Mouse (Mus musculus) midbrain, postnatal 0 days (tissue): ENCODE results near the gene Pdlim5. TPM values are rescaled to one million over a fixed set of nuclear protein-coding genes. Genes with fewer than 3 reads are reported as not detected.
"Not testable (repeated sequence)": the region's sequence is repeated elsewhere in the genome, so short reads cannot be mapped to it uniquely, and the experiment has no call there.

ENCODE experiments used
- ATAC-seq: fragments of 200-750 bp; cut with Nextera tagmentation; 2 replicates; pipeline ENCODE4 v1.8.0; 2017; ENCODE audit warnings: moderate number of reproducible peaks, mild to moderate bottlenecking, moderate TSS enrichment, moderate library complexity; ENCODE audit not compliant: low FRiP score
- DNase-seq: peaks from one replicate; pipeline ENCODE4 v3.0.0-alpha.2; 2015; ENCODE audit warnings: low spot score
- H3K27ac ChIP-seq: fragments of 300-500 bp; sonication (generic); 2 replicates; pipeline ENCODE4 v1.5.1; 2014; ENCODE audit warnings: low read depth, mild to moderate bottlenecking, low read length, mixed read lengths
- H3K27me3 ChIP-seq: fragments of 300-500 bp; sonication (generic); 2 replicates; pipeline ENCODE4 v1.6.1; 2014; ENCODE audit warnings: low read length, control low read depth, mixed read lengths; ENCODE audit not compliant: insufficient read depth
- H3K36me3 ChIP-seq: fragments of 300-500 bp; sonication (generic); 2 replicates; pipeline ENCODE4 v1.6.1; 2014; ENCODE audit warnings: low read length, control low read depth, mixed read lengths; ENCODE audit not compliant: insufficient read depth
- H3K4me1 ChIP-seq: fragments of 300-500 bp; sonication (generic); 2 replicates; pipeline ENCODE4 v1.6.1; 2014; ENCODE audit warnings: mild to moderate bottlenecking, control low read depth, antibody characterized with exemption, low read length, mixed read lengths; ENCODE audit not compliant: insufficient read depth
- H3K4me2 ChIP-seq: fragments of 300-500 bp; sonication (generic); 2 replicates; pipeline ENCODE4 v1.6.1; 2014; ENCODE audit warnings: low read depth, mild to moderate bottlenecking, low read length, mixed read lengths; ENCODE audit not compliant: poor library complexity, severe bottlenecking
- H3K4me3 ChIP-seq: fragments of 300-500 bp; sonication (generic); 2 replicates; pipeline ENCODE4 v1.5.1; 2014; ENCODE audit warnings: low read depth, mild to moderate bottlenecking, low read length, moderate library complexity
- H3K9ac ChIP-seq: fragments of 300-500 bp; sonication (generic); replicated peaks from 2 replicates; pipeline ENCODE4 v1.6.1; 2014; ENCODE audit warnings: mild to moderate bottlenecking, low read length, moderate library complexity, mixed read lengths; ENCODE audit not compliant: poor library complexity, severe bottlenecking
- H3K9me3 ChIP-seq: fragments of 300-500 bp; sonication (generic); 2 replicates; pipeline ENCODE4 v1.6.1; 2016; ENCODE audit warnings: low read length, control low read depth
- CTCF ChIP-seq: IDR thresholded peaks from 2 replicates; pipeline ENCODE4 v1.5.1; 2016; ENCODE audit warnings: antibody characterized with exemption, mild to moderate bottlenecking
- WGBS: fragments of 180-500 bp; shearing (Covaris S2); extraction: QIAGEN DNeasy Blood & Tissue Kit; methylation state at CpG from one replicate; pipeline ENCODE4 v1.1.7; 2014; 5-methylcytosine and 5-hydroxymethylcytosine counted together
- polyA plus RNA-seq: library from polyadenylated mRNA; unstranded; fragments of >200 nt; fragmentation: Nextera tagmentation; extraction: Ambion mirVana; gene quantifications from 2 replicates; pipeline ENCODE4 v1.2.1, GENCODE M21; 2015
- total RNA-seq: library from RNA; depleted of rRNA; stranded (reverse); fragments of >200 nt; gene quantifications from 2 replicates; pipeline ENCODE4 v1.2.3, GENCODE M21; 2014; rRNA removed

The Pdlim5 gene
- total and polyA plus RNA-seq, 2 experiments from 2014 or later: 13.7 to 28.1 TPM

DNA sequence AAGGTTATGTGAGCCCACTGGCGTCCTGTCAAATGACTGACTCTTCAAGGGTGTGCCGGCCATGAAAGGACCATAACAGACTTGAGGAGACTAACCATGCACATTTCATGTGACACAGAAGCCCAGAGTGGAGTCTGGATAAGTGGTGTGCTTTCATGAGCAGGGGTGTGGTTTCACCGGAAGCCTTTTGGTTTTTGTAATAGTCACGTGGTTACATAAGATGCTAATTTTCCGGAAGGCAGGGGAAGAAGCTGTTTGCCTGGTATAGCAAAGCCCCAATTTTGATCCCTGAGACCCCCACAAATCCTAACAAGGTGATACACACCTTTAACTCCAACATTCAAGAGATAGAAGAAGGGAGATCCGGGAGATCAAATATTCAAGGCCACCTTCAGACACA is 188.0 kb downstream of the Pdlim5 start:
- Histone ChIP-seq H3K9ac (no peak overlapping the region), H3K27me3 (no peaks in the 10 kb centered on the region), H3K9me3 (no peaks in the 10 kb centered on the region), H3K27ac (no peak overlapping the region), H3K4me2 (no peak overlapping the region), H3K36me3 (no peaks in the 10 kb centered on the region), H3K4me3 (no peak overlapping the region), H3K4me1 (no peaks in the 10 kb centered on the region)
- no peak for DNase-seq
- 93% methylated on average over 6 of the region's 6 CpGs for WGBS
- TF ChIP-seq CTCF: no peak
- ATAC-seq: no peak

DNA sequence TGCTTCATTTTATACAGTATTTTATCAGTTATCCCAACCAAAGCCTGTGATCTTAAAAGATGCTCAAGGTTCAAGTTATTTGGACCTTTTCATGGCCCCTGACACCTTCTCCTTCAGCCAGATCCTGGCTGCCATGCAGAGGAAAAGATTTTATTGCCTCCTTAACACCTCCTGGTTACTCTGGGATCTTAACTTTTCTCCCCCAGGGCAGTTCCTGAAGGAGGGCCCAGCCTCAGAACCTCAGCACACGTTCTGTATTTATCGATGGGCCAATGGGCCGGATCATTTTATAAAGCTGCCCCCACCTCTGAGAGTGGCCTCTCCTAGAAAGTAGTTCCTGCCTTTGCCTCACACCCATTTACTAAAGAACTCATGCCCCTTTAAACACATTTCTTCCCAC is 189.2 kb downstream of the Pdlim5 start:
- H3K9ac ChIP-seq: no peak overlapping the region
- DNase-seq (no peak), ATAC-seq (no peak)
- H3K4me3 ChIP-seq: no peak overlapping the region
- H3K27me3 ChIP-seq: no peaks in the 10 kb centered on the region
- no peaks in the 10 kb centered on the region for H3K4me1 ChIP-seq
- no peak for TF ChIP-seq CTCF
- no peaks in the 10 kb centered on the region for H3K36me3 ChIP-seq
- H3K9me3 ChIP-seq: no peaks in the 10 kb centered on the region
- WGBS: 91% methylated on average over 3 of the region's 3 CpGs
- no peak overlapping the region for H3K4me2 ChIP-seq
- no peak overlapping the region for H3K27ac ChIP-seq

DNA sequence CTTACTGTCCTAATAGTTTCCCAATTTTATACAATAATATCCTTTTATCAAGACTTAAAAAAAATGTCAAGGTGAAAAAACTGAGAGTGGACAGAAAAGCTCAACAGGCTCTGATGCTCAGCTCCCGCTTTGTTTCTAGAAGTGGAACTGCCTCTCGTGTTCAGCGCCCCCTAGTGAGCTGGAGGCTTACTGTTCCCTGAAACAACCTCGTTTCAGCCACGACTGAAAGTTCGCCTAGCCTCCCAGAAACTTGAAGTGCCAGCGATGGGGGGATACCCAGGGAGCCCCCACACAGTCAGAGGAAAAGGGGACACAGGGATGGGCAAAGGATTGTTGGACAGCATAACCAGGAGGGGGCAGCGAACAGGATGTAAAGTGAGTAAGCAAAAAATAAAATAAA is 199.4 kb downstream of the Pdlim5 start:
- DNase-seq (no peak), ATAC-seq (no peak)
- Histone ChIP-seq H3K9me3 (no peaks in the 10 kb centered on the region), H3K27ac (no peak overlapping the region), H3K4me2 (no peak overlapping the region), H3K4me3 (no peak overlapping the region), H3K4me1 (no peaks in the 10 kb centered on the region), H3K9ac (no peak overlapping the region), H3K27me3 (no peaks in the 10 kb centered on the region), H3K36me3 (no peaks in the 10 kb centered on the region)
- TF ChIP-seq CTCF: no peak; the same call in 1 of the 2 replicates
- 87% methylated on average over 8 of the region's 8 CpGs for WGBS

GRCm38 (mm10) chr3:142191627-142192026 is 203.9 kb downstream of the Pdlim5 start:
- H3K4me3 ChIP-seq, H3K27ac ChIP-seq, H3K9ac ChIP-seq, DNase-seq, H3K4me1 ChIP-seq, H3K4me2 ChIP-seq, H3K9me3 ChIP-seq, ATAC-seq, H3K36me3 ChIP-seq, H3K27me3 ChIP-seq: not testable (repeated sequence)

Other genes with a start within 250 kb of the Pdlim5 start
- gene Bmpr1b, start 226.3 kb downstream of the Pdlim5 start, total RNA-seq: 7.9 and 9.6 TPM in 2 replicates
- gene Bmpr1b, start 226.3 kb downstream of the Pdlim5 start, polyA plus RNA-seq: 2.4 and 3.3 TPM in 2 replicates
- gene Gbp5, start 98.3 kb upstream of the Pdlim5 start, total RNA-seq: 0.19 and 1.0 TPM in 2 replicates
- gene Gbp5, start 98.3 kb upstream of the Pdlim5 start, polyA plus RNA-seq: 0.23 and 0.39 TPM in 2 replicates
- gene Gbp7, start 134.6 kb upstream of the Pdlim5 start, total RNA-seq: 2.5 and 2.8 TPM in 2 replicates
- gene Gbp7, start 134.6 kb upstream of the Pdlim5 start, polyA plus RNA-seq: 3.0 and 3.1 TPM in 2 replicates
- gene Gbp3, start 164.3 kb upstream of the Pdlim5 start, total RNA-seq: 3.1 and 3.5 TPM in 2 replicates
- gene Gbp3, start 164.3 kb upstream of the Pdlim5 start, polyA plus RNA-seq: 2.3 and 3.6 TPM in 2 replicates
- not detected in 2 replicates for gene Gbp2b, start 199.2 kb upstream of the Pdlim5 start, total RNA-seq
- gene Gbp2b, start 199.2 kb upstream of the Pdlim5 start, polyA plus RNA-seq: not detected in 2 replicates
- gene Gbp2, start 224.9 kb upstream of the Pdlim5 start, total RNA-seq: 0.71 and 3.4 TPM in 2 replicates
- 1.1 and 1.3 TPM in 2 replicates for gene Gbp2, start 224.9 kb upstream of the Pdlim5 start, polyA plus RNA-seq